1 mouse cellular context compared by ENCODE assay signal in genomic region chr19:61056783-61057410, GRCm38 (mm10).
TF ChIP-seq lines count a peak whose summit lies in the region.

No protein-coding gene starts in this region.

TF ChIP-seq in CH12.LX, 34 proteins besides CTCF, POLR2A, EP300 and RAD21 (continued from another document):
- TF ChIP-seq PAX5 (IDR thresholded peaks at IDR 0.05; ENCODE audit: low read length), result no peak
